Mouse (Mus musculus) kidney, embryonic 16.5 days (tissue): ENCODE results near the gene Zfp36l2. TPM values are rescaled to one million over a fixed set of nuclear protein-coding genes. Genes with fewer than 3 reads are reported as not detected.

Experiments used
- ATAC-seq: fragments of 200-750 bp; cut with Nextera tagmentation; 2 replicates; pipeline ENCODE4 v1.8.0; 2017; ENCODE audit warnings: moderate TSS enrichment; ENCODE audit not compliant: low FRiP score, low TSS enrichment
- H3K27ac ChIP-seq: fragments of 300-500 bp; sonication (generic); 2 replicates; pipeline ENCODE4 v1.5.1; 2014; ENCODE audit warnings: low read length
- H3K27me3 ChIP-seq: fragments of 300-500 bp; sonication (generic); 2 replicates; pipeline ENCODE4 v1.6.1; 2014; ENCODE audit warnings: low read length, control low read depth, mixed read lengths; ENCODE audit not compliant: insufficient read depth
- H3K36me3 ChIP-seq: fragments of 300-500 bp; sonication (generic); 2 replicates; pipeline ENCODE4 v1.6.1; 2014; ENCODE audit warnings: low read length, control low read depth, mixed read lengths; ENCODE audit not compliant: insufficient read depth
- H3K4me1 ChIP-seq: fragments of 300-500 bp; sonication (generic); 2 replicates; pipeline ENCODE4 v1.6.1; 2014; ENCODE audit warnings: low read length, control low read depth, mixed read lengths; ENCODE audit not compliant: insufficient read depth
- H3K4me2 ChIP-seq: fragments of 300-500 bp; sonication (generic); replicated peaks from 2 replicates; pipeline ENCODE4 v1.6.1; 2014; ENCODE audit warnings: low read depth, low read length
- H3K4me3 ChIP-seq: fragments of 300-500 bp; sonication (generic); 2 replicates; pipeline ENCODE4 v1.5.1; 2014; ENCODE audit warnings: mild to moderate bottlenecking, low read length
- H3K9ac ChIP-seq: fragments of 300-500 bp; sonication (generic); replicated peaks from 2 replicates; pipeline ENCODE4 v1.6.1; 2014; ENCODE audit warnings: low read length
- H3K9me3 ChIP-seq: fragments of 300-500 bp; sonication (generic); 2 replicates; pipeline ENCODE4 v1.6.1; 2016; ENCODE audit warnings: low read length, control low read depth
- WGBS: fragments of 180-500 bp; shearing (Covaris S2); extraction: QIAGEN DNeasy Blood & Tissue Kit; methylation state at CpG from one replicate; pipeline ENCODE4 v1.1.7; 2014; 5-methylcytosine and 5-hydroxymethylcytosine counted together
- polyA plus RNA-seq: library from polyadenylated mRNA; unstranded; fragments of >200 nt; fragmentation: Nextera tagmentation; extraction: Ambion mirVana; gene quantifications from 2 replicates; pipeline ENCODE4 v1.2.1, GENCODE M21; 2015

The Zfp36l2 gene
- polyA plus RNA-seq, 1 experiment from 2014 or later = 9.5 TPM

DNA sequence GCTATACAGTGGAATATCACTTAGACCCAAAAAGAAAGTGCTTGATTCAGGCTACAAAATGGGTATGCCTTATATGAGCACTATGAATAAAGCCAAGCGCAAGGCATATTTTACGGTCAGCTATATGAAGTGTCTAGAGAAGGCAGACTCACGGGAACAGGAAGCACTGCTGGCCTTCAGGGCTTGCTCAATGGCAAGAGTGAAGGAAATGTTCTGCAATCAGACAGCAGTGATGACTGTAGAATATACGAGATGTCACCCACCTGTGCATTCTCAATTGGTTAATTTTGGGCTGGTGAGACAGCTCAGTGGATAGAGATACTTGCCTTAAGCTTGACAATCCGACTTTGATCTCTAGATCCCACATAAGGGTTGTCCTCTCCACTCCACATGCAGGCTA is 13.4 kb upstream of the Zfp36l2 start:
- H3K4me2 ChIP-seq = no peak overlapping the region
- no peak overlapping the region for H3K4me3 ChIP-seq
- 0 out of 2 replicates have a peak, but pooled peaks cover 3% of the 10 kb centered on the region for H3K9me3 ChIP-seq
- 88% methylated on average over 5 of the region's 5 CpGs for WGBS
- H3K27me3 ChIP-seq = no peaks in the 10 kb centered on the region
- peaks cover 7% of the 10 kb centered on the region; the same call in 1 of the 2 replicates for H3K36me3 ChIP-seq
- H3K27ac ChIP-seq = no peak overlapping the region
- no peak for ATAC-seq
- peaks cover 19% of the 10 kb centered on the region for H3K4me1 ChIP-seq
- H3K9ac ChIP-seq = no peak overlapping the region

DNA sequence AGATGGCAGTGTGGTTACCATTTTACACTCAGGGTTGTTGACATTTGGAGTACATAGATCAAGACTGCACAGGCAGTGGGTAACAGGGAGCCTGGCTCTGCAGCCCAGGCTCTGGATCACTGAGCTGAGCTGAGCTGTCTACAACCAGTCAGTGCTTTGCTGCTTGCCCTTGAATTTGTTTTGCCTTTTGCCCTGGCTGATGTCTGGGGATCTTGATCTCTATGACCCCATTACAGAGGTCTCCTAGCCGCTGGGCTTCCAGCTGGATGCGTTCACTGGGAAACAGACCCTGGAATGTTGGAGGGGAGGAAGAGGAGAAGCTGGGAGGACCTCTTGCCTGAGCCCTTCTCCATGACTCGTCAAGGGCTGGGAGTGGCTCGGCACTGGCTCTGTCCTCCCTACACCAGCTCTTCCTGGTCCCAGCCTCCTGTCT is 10.2 kb upstream of the Zfp36l2 start:
- Histone ChIP-seq H3K9me3 (no peaks in the 10 kb centered on the region), H3K36me3 (0 out of 2 replicates have a peak, but pooled peaks cover 4% of the 10 kb centered on the region), H3K9ac (no peak overlapping the region), H3K27ac (peak overlapping the region; percentile 28; the same call in 1 of the 2 replicates), H3K4me3 (no peak overlapping the region), H3K4me1 (peaks cover 14% of the 10 kb centered on the region), H3K4me2 (no peak overlapping the region), H3K27me3 (no peaks in the 10 kb centered on the region)
- peak; percentile 88 for ATAC-seq
- 16% methylated on average over 4 of the region's 4 CpGs for WGBS

DNA sequence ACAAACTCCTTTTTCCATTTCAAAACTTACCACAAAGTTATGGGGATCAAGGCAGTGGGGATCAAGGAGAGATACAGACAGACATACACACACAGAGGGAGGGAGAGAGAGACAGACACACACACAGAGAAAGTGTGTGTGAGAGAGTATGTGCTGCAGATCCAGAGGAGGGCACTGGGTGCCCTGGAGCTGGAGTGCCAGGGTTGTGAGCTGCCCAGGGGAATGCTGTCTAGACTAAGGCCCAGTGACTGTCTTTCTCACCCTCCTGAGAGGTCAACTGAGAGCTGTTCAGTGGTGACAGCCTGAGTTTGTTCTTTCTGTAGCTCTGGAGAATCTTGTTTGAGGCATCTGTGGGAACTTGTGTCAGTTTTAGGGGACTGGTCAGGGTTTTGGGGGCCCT is 8.6 kb upstream of the Zfp36l2 start:
- H3K4me2 ChIP-seq = no peak overlapping the region
- no peak overlapping the region for H3K9ac ChIP-seq
- peaks cover 12% of the 10 kb centered on the region; the same call in 1 of the 2 replicates for H3K36me3 ChIP-seq
- H3K27me3 ChIP-seq = no peaks in the 10 kb centered on the region
- H3K27ac ChIP-seq = no peak overlapping the region
- no peak for ATAC-seq
- no peak overlapping the region for H3K4me3 ChIP-seq
- no peaks in the 10 kb centered on the region for H3K9me3 ChIP-seq
- peaks cover 14% of the 10 kb centered on the region for H3K4me1 ChIP-seq

DNA sequence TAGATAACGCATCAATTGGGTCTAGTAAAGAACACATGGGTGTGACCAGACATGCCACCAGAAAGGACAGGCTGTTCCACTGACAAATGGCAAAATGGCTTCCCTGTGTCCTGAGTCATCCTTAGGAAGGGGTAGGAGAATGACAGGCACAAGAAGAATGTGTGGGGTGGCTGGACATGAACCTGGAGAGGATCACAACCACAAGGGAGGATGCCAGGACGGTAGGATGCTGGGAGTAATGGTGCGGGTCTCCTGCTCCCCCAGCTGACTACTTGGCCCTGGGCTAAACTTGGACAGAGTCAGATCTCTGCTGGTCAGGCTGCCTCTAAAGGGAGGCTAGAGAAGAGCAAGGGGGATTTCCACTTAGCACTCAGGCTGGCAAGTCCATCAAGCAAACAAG is 8.1 kb upstream of the Zfp36l2 start:
- no peaks in the 10 kb centered on the region for H3K9me3 ChIP-seq
- H3K4me1 ChIP-seq = peaks cover 14% of the 10 kb centered on the region
- no peak overlapping the region for H3K9ac ChIP-seq
- H3K4me3 ChIP-seq = no peak overlapping the region
- 72% methylated on average over 3 of the region's 3 CpGs for WGBS
- ATAC-seq = no peak
- H3K4me2 ChIP-seq = no peak overlapping the region
- no peak overlapping the region for H3K27ac ChIP-seq
- H3K36me3 ChIP-seq = peaks cover 9% of the 10 kb centered on the region; the same call in 1 of the 2 replicates
- H3K27me3 ChIP-seq = no peaks in the 10 kb centered on the region

DNA sequence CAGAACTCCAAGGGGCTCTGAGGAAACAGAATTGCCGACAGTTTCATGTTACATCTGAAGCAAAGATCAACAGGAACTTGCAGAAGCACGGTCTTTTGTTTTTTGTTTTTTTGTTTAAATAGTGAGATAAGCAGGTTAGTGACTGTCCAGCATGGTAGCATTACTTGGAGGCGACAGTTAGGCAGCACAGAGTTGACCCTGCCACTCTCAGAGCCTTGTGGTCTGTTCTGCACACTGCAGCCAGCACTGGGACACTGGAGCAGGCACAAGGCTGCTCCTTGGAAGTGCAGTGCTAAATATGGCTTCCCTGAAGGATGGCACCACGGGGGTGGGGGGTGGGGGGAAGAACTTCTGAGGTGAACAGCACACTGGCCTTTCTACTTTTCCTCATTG is 7.3 kb upstream of the Zfp36l2 start:
- H3K9ac ChIP-seq = no peak overlapping the region
- peaks cover 14% of the 10 kb centered on the region for H3K4me1 ChIP-seq
- no peak for ATAC-seq
- H3K27me3 ChIP-seq = no peaks in the 10 kb centered on the region
- H3K36me3 ChIP-seq = peaks cover 9% of the 10 kb centered on the region; the same call in 1 of the 2 replicates
- 0 out of 2 replicates have a peak overlapping the region, but pooled peaks have one; percentile 25 for H3K27ac ChIP-seq
- H3K4me2 ChIP-seq = no peak overlapping the region
- no peaks in the 10 kb centered on the region for H3K9me3 ChIP-seq
- WGBS = 28% methylated on average over 4 of the region's 4 CpGs
- no peak overlapping the region for H3K4me3 ChIP-seq

DNA sequence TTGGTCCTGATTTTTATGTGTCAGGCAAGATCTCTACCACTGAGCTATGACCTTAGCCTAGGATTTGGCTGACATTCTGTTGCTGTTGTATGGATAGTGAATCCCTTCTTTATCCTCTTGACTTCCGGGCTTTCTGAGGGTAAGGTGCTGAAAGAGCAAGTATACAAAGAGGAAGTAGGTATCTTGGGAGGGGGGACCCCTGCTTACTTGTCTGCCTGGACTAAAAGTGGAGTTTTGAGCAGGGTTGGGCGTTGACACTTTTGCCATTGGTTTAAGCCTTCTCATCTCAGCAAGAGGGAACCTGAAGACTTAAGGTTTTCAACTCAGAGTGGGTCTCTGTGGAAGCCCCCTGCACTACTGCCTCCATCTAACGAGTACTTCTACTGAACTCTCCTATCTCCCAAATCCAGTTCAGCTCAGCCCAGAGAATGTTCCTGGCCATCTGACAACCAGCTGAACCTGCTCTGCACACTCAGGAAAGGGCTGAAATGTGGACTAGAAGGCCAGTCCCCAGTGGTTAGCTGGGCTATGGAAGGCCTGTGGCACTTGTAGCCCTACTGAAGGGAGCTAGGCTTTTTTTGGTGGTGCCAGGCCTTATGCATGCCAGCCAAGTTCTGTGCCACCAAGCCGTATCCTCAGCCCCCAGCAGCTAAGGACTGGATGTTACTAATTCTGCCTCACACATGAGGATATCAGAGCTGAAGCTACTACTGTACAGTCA is 6.7 kb upstream of the Zfp36l2 start:
- H3K27me3 ChIP-seq = no peaks in the 10 kb centered on the region
- no peak overlapping the region for H3K4me2 ChIP-seq
- WGBS = 79% methylated on average over 4 of the region's 4 CpGs
- H3K36me3 ChIP-seq = peaks cover 9% of the 10 kb centered on the region; the same call in 1 of the 2 replicates
- ATAC-seq = no peak
- H3K9me3 ChIP-seq = no peaks in the 10 kb centered on the region
- H3K4me3 ChIP-seq = no peak overlapping the region
- peaks cover 14% of the 10 kb centered on the region for H3K4me1 ChIP-seq
- H3K9ac ChIP-seq = no peak overlapping the region
- 0 out of 2 replicates have a peak overlapping the region, but pooled peaks have one; percentile 25 for H3K27ac ChIP-seq

DNA sequence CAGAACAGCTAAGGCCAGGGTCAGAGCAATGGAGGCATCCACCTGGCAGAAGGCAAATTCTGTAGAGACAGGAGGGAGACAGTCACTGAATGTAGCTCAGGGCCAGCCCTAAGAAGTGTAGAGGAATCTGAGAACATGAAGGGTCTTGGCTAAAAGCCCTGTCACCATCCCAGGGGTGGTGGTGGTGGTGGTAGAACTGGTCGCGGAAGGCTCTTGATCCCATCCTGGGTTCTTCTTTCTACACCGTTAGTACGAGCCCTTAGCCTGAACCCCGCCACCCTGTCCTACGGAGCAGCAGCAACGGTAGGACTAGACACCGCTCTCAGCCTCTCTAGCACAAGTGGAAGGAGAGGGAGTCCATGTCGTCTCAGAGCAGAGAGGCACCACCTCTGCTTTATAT is 5.7 kb upstream of the Zfp36l2 start:
- ATAC-seq = no peak
- 94% methylated on average over 9 of the region's 9 CpGs for WGBS
- H3K4me1 ChIP-seq = peaks cover 22% of the 10 kb centered on the region

DNA sequence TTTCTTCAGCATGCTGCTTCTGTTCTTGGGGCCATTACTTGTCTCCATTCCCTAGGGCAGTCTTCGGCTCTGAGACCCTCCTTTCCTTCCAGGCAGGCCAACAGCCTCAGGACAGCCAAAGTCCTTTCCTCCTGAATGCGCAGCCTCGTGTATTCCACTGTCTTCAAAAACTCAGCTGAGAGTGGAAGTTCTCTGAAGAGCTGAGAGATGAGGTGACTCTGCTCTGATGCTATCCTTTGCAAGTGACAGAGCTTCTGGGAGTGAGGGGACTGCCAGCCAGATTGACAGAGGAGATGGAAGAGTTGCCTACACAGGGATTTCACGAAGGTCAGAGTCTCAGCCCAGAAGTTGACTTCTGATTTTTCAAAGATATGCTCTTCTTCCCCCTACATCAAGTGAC is 4.2 kb upstream of the Zfp36l2 start:
- H3K4me2 ChIP-seq = no peak overlapping the region
- H3K4me1 ChIP-seq = peaks cover 15% of the 10 kb centered on the region
- 89% methylated on average over 4 of the region's 4 CpGs for WGBS
- no peak overlapping the region for H3K27ac ChIP-seq
- ATAC-seq = no peak
- H3K4me3 ChIP-seq = no peak overlapping the region
- no peaks in the 10 kb centered on the region for H3K27me3 ChIP-seq
- H3K36me3 ChIP-seq = peaks cover 9% of the 10 kb centered on the region; the same call in 1 of the 2 replicates
- no peak overlapping the region for H3K9ac ChIP-seq
- H3K9me3 ChIP-seq = no peaks in the 10 kb centered on the region

More for the DNA sequence above, 5.7 kb upstream of the Zfp36l2 start:
- Histone ChIP-seq H3K4me3 (no peak overlapping the region), H3K36me3 (peaks cover 9% of the 10 kb centered on the region; the same call in 1 of the 2 replicates), H3K9ac (no peak overlapping the region), H3K27me3 (no peaks in the 10 kb centered on the region), H3K9me3 (no peaks in the 10 kb centered on the region), H3K27ac (no peak overlapping the region), H3K4me2 (no peak overlapping the region)

DNA sequence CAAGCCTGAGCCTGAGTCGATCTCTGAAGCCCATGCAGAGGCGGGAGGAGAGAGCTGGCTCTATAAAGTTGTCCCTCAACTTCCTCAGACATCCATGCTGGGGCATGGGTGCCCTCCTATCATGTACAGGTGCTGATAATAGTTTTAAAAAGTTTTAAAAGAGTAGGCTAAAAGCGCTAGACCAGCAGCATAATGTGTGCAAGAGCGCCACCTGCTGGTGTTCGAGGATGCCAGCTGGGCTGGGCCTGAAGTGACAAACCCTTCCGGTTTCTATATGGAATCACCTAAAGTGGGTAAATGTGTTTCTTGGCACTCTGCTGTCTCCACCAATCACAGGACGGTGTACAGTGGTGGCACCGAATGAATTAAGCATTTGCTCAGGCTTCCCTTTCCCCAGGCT is 3.1 kb upstream of the Zfp36l2 start:
- no peak overlapping the region for H3K27ac ChIP-seq
- H3K9ac ChIP-seq = no peak overlapping the region
- peaks cover 18% of the 10 kb centered on the region for H3K36me3 ChIP-seq
- no peaks in the 10 kb centered on the region for H3K9me3 ChIP-seq
- no peak overlapping the region for H3K4me2 ChIP-seq
- ATAC-seq = no peak
- H3K4me1 ChIP-seq = peaks cover 15% of the 10 kb centered on the region
- no peaks in the 10 kb centered on the region for H3K27me3 ChIP-seq
- H3K4me3 ChIP-seq = no peak overlapping the region
- 28% methylated on average over 8 of the region's 8 CpGs for WGBS

DNA sequence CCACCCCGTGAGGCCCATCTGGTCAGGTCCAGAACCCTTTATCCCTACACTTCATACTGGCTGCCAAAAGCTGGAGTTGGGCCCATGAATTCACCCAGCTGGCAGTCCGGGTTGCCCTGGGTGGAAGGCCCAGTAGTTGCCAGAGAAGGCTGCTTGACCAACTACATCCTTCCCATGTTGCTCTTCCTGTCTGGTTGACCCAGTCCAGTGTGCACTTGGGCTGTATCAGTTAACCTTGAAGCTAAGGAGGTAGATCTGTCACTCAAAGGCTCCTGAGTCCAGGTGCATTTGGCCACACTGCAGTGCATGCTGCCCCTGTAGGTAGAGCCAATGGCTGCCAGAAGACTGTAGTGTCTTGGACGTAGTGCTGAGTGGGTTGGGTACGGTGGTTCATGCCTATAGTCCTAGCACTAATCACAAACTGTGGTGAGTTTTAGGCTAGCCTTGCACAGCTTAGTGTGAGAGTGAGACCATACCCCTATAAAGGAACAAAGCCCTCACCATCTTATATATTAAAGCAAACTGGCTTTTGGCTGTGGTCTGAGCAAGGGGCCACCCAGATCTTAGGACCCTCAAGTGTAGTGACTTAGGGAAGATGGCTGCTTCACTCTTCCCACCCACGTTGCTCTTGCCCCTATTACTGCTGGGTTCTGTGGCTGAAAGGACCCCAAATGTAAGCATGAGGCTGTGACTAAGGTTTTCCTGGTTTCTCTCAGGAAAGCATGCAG is 1.5 kb upstream of the Zfp36l2 start:
- peak overlapping the region; percentile 99 for H3K27ac ChIP-seq
- 70% methylated on average over 5 of the region's 5 CpGs for WGBS
- H3K9me3 ChIP-seq = no peaks in the 10 kb centered on the region
- no peaks in the 10 kb centered on the region for H3K27me3 ChIP-seq
- peaks cover 9% of the 10 kb centered on the region for H3K4me1 ChIP-seq
- no peak overlapping the region for H3K4me3 ChIP-seq
- no peak for ATAC-seq
- peaks cover 26% of the 10 kb centered on the region for H3K36me3 ChIP-seq
- H3K9ac ChIP-seq = peak overlapping the region; percentile 74
- peak overlapping the region; percentile 90 for H3K4me2 ChIP-seq
